Mouse (Mus musculus) liver, embryonic 11.5 days (tissue): ENCODE data around the gene Ptch1. TPM values are rescaled to one million over a fixed set of nuclear protein-coding genes. Genes with fewer than 3 reads are reported as not detected.
A peak's percentile ranks its signal among the peaks of the same experiment; 100 is the strongest.

Experiments used
- ATAC-seq: fragments of 200-750 bp; cut with Nextera tagmentation; replicated peaks from 2 replicates; pipeline ENCODE4 v1.8.0; 2017; ENCODE audit warnings: moderate number of reproducible peaks, mild to moderate bottlenecking, moderate TSS enrichment, moderate library complexity; ENCODE audit not compliant: low FRiP score
- DNase-seq: peaks from one replicate; pipeline ENCODE4 v3.0.0-alpha.2; 2017; ENCODE audit warnings: low spot score
- H3K27ac ChIP-seq: fragments of 300-500 bp; sonication (generic); 2 replicates; pipeline ENCODE4 v1.5.1; 2014; ENCODE audit warnings: mild to moderate bottlenecking, low read depth, low read length, control low read depth
- H3K27me3 ChIP-seq: fragments of 300-500 bp; sonication (generic); replicated peaks from 2 replicates; pipeline ENCODE4 v1.6.1; 2014; ENCODE audit warnings: low read length, mixed read lengths; ENCODE audit not compliant: control insufficient read depth, insufficient read depth
- H3K36me3 ChIP-seq: fragments of 300-500 bp; sonication (generic); 2 replicates; pipeline ENCODE4 v1.6.1; 2014; ENCODE audit warnings: mild to moderate bottlenecking, low read length, moderate library complexity, mixed read lengths; ENCODE audit not compliant: control insufficient read depth, insufficient read depth
- H3K4me1 ChIP-seq: fragments of 300-500 bp; sonication (generic); replicated peaks from 2 replicates; pipeline ENCODE4 v1.6.1; 2014; ENCODE audit warnings: low read length, mixed read lengths; ENCODE audit not compliant: control insufficient read depth, insufficient read depth
- H3K4me2 ChIP-seq: fragments of 300-500 bp; sonication (generic); 2 replicates; pipeline ENCODE4 v1.6.1; 2014; ENCODE audit warnings: mild to moderate bottlenecking, control low read depth, moderate library complexity
- H3K4me3 ChIP-seq: fragments of 300-500 bp; sonication (generic); 2 replicates; pipeline ENCODE4 v1.5.1; 2014; ENCODE audit warnings: low read depth, low read length, control low read depth
- H3K9ac ChIP-seq: fragments of 300-500 bp; sonication (generic); 2 replicates; pipeline ENCODE4 v1.6.1; 2014; ENCODE audit warnings: low read depth, low read length, control low read depth
- H3K9me3 ChIP-seq: fragments of 300-500 bp; sonication (generic); 2 replicates; pipeline ENCODE4 v1.6.1; 2016; ENCODE audit warnings: low read length, inconsistent platforms, mixed read lengths; ENCODE audit not compliant: control insufficient read depth
- WGBS: fragments of 180-500 bp; shearing (Covaris S2); extraction: QIAGEN DNeasy Blood & Tissue Kit; methylation state at CpG from one replicate; pipeline ENCODE4 v1.1.7; 2014; 5-methylcytosine and 5-hydroxymethylcytosine counted together
- polyA plus RNA-seq: library from polyadenylated mRNA; unstranded; fragments of >200 nt; fragmentation: Nextera tagmentation; extraction: Ambion mirVana; gene quantifications from 2 replicates; pipeline ENCODE4 v1.2.1, GENCODE M21; 2014

The Ptch1 gene
- polyA plus RNA-seq, 1 experiment from 2014 or later = 15.0 TPM

DNA sequence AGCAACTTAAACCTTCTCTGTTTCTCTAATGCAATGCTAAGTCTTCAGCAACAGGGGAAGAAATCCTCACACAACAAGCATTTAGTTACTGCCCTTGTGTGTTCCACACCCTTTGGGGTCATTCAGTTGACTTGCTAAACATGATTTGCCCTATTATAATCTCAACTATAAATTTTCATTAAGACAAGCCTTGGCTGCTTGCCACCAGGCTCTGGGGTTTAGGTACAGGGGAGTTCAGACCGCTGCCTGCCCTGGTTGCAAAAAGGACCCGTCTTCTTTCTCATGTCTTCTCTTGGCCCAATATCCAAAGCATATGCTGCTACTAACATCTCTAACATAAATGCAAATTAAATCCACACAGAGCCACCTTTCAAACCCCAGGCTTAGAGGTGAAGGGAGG is 49.3 kb downstream of the Ptch1 start:
- WGBS = 74% methylated on average over 2 of the region's 2 CpGs
- Histone ChIP-seq H3K27ac (no peak overlapping the region), H3K27me3 (no peaks in the 10 kb centered on the region), H3K36me3 (peaks cover 38% of the 10 kb centered on the region), H3K4me3 (no peak overlapping the region), H3K9ac (no peak overlapping the region), H3K4me1 (peaks cover 22% of the 10 kb centered on the region), H3K9me3 (no peaks in the 10 kb centered on the region), H3K4me2 (no peak overlapping the region)
- DNase-seq = no peak
- ATAC-seq = no peak

DNA sequence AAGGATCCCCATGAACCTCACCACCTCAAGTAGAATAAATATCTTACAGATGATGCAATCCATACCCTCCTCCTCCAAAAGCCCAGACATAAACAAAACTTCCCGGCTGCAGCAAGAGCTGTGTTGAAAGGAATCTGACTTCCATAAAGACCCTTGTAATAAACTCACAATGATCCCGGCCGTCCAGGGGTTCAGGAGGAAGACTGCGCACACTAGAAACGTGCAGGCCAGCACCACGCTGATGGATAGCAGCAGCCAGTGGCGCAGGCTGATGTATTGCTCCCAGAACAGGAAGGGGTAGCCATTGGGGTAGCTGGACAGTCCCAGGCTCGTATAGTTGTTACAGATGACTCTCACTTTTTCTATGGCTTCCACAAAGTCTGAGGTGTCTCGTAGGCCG is 50.6 kb downstream of the Ptch1 start:
- Histone ChIP-seq H3K27me3 (no peaks in the 10 kb centered on the region), H3K4me1 (peaks cover 10% of the 10 kb centered on the region), H3K36me3 (peaks cover 51% of the 10 kb centered on the region), H3K4me2 (no peak overlapping the region), H3K27ac (no peak overlapping the region), H3K9ac (no peak overlapping the region), H3K9me3 (no peaks in the 10 kb centered on the region), H3K4me3 (no peak overlapping the region)
- 66% methylated on average over 10 of the region's 10 CpGs for WGBS
- ATAC-seq (peak; percentile 43; the same call in 1 of the 2 replicates), DNase-seq (no peak)

DNA sequence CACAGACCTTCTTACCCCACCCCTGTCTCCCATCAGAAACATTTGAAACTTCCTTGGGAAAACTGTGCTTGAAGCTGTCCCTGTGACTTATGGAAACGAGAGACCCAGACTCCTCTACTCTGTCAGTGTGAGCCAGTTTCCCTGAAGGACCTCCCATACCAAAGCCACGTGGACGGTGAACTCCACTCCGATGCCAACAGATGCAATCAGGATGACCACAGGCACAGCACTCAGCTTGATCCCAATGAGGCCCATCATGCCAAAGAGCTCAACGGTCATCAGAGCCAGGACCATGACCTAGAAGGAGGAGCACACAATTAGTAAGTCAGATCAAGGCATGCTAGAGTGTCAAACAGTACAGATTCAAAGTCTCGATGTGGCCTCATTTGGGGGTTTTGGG is 53.3 kb downstream of the Ptch1 start:
- Histone ChIP-seq H3K4me2 (no peak overlapping the region), H3K4me1 (no peaks in the 10 kb centered on the region), H3K27ac (no peak overlapping the region), H3K36me3 (peaks cover 44% of the 10 kb centered on the region), H3K27me3 (no peaks in the 10 kb centered on the region), H3K9ac (no peak overlapping the region), H3K4me3 (no peak overlapping the region), H3K9me3 (no peaks in the 10 kb centered on the region)
- ATAC-seq (no peak), DNase-seq (no peak)
- 92% methylated on average over 6 of the region's 6 CpGs for WGBS

DNA sequence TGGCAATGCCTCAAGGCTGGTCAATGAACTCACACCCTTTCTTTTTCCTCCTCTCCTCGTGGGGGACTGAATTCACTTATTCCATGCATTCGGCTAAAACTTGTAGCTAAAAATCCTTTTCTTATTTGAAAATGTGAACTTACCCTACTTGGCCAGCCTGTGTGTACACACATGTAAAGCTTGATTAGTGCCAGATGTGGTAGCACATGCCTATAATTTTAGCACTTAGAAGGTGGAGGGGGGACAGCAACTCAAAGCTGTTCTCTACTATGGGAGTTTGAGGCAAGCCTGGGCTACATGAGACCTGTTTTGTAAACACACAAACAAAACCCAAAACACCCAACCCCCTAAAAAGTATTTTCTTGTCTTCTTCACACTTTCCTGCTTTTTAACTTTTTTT is 56.9 kb downstream of the Ptch1 start:
- H3K9ac ChIP-seq = no peak overlapping the region
- no peak overlapping the region for H3K27ac ChIP-seq
- ATAC-seq (no peak), DNase-seq (no peak)
- no peaks in the 10 kb centered on the region for H3K4me1 ChIP-seq
- no peak overlapping the region for H3K4me2 ChIP-seq
- H3K36me3 ChIP-seq = peaks cover 43% of the 10 kb centered on the region
- WGBS = 97% methylated on average over 2 of the region's 2 CpGs
- no peaks in the 10 kb centered on the region for H3K27me3 ChIP-seq
- H3K9me3 ChIP-seq = no peaks in the 10 kb centered on the region
- H3K4me3 ChIP-seq = no peak overlapping the region

GRCm38 (mm10) chr13:63515542-63515941 is 57.9 kb downstream of the Ptch1 start:
- Histone ChIP-seq H3K9me3 (no peaks in the 10 kb centered on the region), H3K27ac (no peak overlapping the region), H3K4me2 (no peak overlapping the region), H3K4me3 (no peak overlapping the region), H3K9ac (no peak overlapping the region), H3K36me3 (peaks cover 45% of the 10 kb centered on the region), H3K4me1 (no peaks in the 10 kb centered on the region), H3K27me3 (no peaks in the 10 kb centered on the region)
- WGBS = 78% methylated on average over 5 of the region's 5 CpGs
- ATAC-seq (no peak), DNase-seq (no peak)

- H3K27me3 ChIP-seq = no peaks in the 10 kb centered on the region
- H3K36me3 ChIP-seq = peaks cover 44% of the 10 kb centered on the region
- whole genome bisulfite sequencing = 75% methylated on average over 8 of the region's 8 CpGs
- no peaks in the 10 kb centered on the region for H3K9me3 ChIP-seq
- H3K9ac ChIP-seq = no peak overlapping the region
- ATAC-seq = no peak
- DNase-seq = no peak
- H3K4me2 ChIP-seq = no peak overlapping the region
- no peak overlapping the region for H3K4me3 ChIP-seq
- H3K4me1 ChIP-seq = no peaks in the 10 kb centered on the region
- H3K27ac ChIP-seq = no peak overlapping the region
Measured at GRCm38 (mm10) chr13:63514931-63515360, 58.5 kb downstream of the Ptch1 start.

- H3K4me1 ChIP-seq = no peaks in the 10 kb centered on the region
- no peak overlapping the region for H3K27ac ChIP-seq
- no peaks in the 10 kb centered on the region for H3K27me3 ChIP-seq
- H3K9ac ChIP-seq = no peak overlapping the region
- ATAC-seq = no peak; the same call in 1 of the 2 replicates
- H3K9me3 ChIP-seq = no peaks in the 10 kb centered on the region
- peaks cover 45% of the 10 kb centered on the region for H3K36me3 ChIP-seq
- H3K4me3 ChIP-seq = no peak overlapping the region
- WGBS = 84% methylated on average over 26 of the region's 26 CpGs
- no peak overlapping the region for H3K4me2 ChIP-seq
- no peak for DNase-seq
Measured at GRCm38 (mm10) chr13:63513374-63514098, 59.9 kb downstream of the Ptch1 start.

DNA sequence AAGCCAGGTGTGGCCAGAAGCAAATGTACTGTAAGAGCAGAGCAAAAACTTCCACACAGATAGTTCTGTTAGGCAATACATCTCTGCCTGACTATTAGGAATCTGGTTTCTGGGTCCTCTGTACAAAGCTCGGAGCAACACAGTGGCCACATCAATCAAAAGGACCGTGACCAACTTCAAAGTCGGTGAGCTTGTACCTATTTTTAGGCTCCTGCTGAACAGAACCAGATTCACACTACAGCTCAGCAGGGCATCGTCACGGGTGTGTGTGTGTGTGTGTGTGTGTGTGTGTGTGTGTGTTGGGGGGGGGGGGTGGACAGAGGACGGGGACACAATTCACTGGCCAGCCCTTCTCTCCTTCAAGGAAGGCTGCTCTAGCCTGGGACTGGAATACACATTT is 61.0 kb downstream of the Ptch1 start:
- Histone ChIP-seq H3K4me3 (no peak overlapping the region), H3K4me2 (no peak overlapping the region), H3K4me1 (no peaks in the 10 kb centered on the region), H3K27me3 (no peaks in the 10 kb centered on the region), H3K27ac (no peak overlapping the region), H3K9me3 (no peaks in the 10 kb centered on the region), H3K36me3 (peaks cover 40% of the 10 kb centered on the region), H3K9ac (no peak overlapping the region)
- ATAC-seq (no peak), DNase-seq (no peak)
- WGBS = 76% methylated on average over 6 of the region's 6 CpGs

DNA sequence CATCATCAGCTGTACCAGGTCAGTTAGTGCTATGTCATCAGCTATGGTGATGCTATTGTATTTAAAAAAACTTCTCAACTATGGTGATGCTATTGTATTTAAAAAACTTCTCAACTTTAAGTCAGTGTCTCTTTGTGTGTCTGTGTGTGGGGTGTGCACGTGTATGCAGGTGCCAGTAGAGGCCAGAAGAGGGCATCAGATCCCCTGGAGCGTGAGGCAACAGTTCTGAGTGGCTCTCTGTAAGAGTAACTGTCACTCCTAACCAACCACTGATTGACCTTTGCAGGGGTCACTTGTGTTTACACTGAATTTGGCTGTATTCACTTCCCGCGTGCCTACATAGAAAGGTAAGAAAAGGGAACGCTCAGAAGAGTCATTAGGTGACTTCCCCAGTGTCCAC is 65.6 kb downstream of the Ptch1 start:
- WGBS = 83% methylated on average over 5 of the region's 5 CpGs
- Histone ChIP-seq H3K9ac (no peak overlapping the region), H3K4me1 (no peaks in the 10 kb centered on the region), H3K4me3 (no peak overlapping the region), H3K36me3 (peaks cover 28% of the 10 kb centered on the region), H3K9me3 (no peaks in the 10 kb centered on the region), H3K4me2 (no peak overlapping the region), H3K27me3 (no peaks in the 10 kb centered on the region), H3K27ac (no peak overlapping the region)
- DNase-seq (no peak), ATAC-seq (no peak)
